Mouse (Mus musculus): ENCODE data around the gene Car10. TPM values are rescaled to one million over a fixed set of nuclear protein-coding genes. Genes with fewer than 3 reads are reported as not detected.

Car10 gene
- total RNA-seq, 2 experiments from 2014 or later = 71.9 to 72.1 TPM

GRCm38 (mm10) chr11:93448290-93449256 is 350.7 kb downstream of the Car10 start:
- intact Hi-C loops (cut with DNase I) = no loop called here
- DNase-seq (ENCODE audit: extremely low spot score in 1 of 2, low spot score in 2 of 2) = no peak

- no peak for DNase-seq (ENCODE audit: extremely low spot score in 1 of 2, low spot score in 2 of 2)
- intact Hi-C loops (cut with DNase I) = no loop called here
Observed at GRCm38 (mm10) chr11:93450535-93450934, 352.7 kb downstream of the Car10 start.

GRCm38 (mm10) chr11:93466221-93466620 is 368.4 kb downstream of the Car10 start:
- DNase-seq (ENCODE audit: extremely low spot score in 1 of 2, low spot score in 2 of 2) = no peak
- intact Hi-C loops (cut with DNase I) = no loop called here

- intact Hi-C loops (cut with DNase I) = no loop called here
- no peak for DNase-seq (ENCODE audit: extremely low spot score in 1 of 2, low spot score in 2 of 2)
Observed at GRCm38 (mm10) chr11:93467711-93468110, 369.9 kb downstream of the Car10 start.

GRCm38 (mm10) chr11:93470771-93471170 is 372.9 kb downstream of the Car10 start:
- intact Hi-C loops (cut with DNase I) = loop anchor here (2.0 to 10.0 kb wide), 2 partner anchors 326 to 344 kb away; no protein-coding TSS in a partner anchor

GRCm38 (mm10) chr11:93471573-93472179 is 373.8 kb downstream of the Car10 start:
- intact Hi-C loops (cut with DNase I) = loop anchor here (2.0 to 10.0 kb wide), 2 partner anchors 327 to 343 kb away; no protein-coding TSS in a partner anchor
- peak; percentile 76 to 85 for DNase-seq (ENCODE audit: extremely low spot score in 1 of 2, low spot score in 2 of 2)

More at GRCm38 (mm10) chr11:93470771-93471170, 372.9 kb downstream of the Car10 start:
- DNase-seq (ENCODE audit: extremely low spot score in 1 of 2, low spot score in 2 of 2) = no peak

GRCm38 (mm10) chr11:93484661-93485060 is 386.8 kb downstream of the Car10 start:
- DNase-seq (ENCODE audit: extremely low spot score in 1 of 2, low spot score in 2 of 2) = no peak
- intact Hi-C loops (cut with DNase I) = no loop called here

GRCm38 (mm10) chr11:93487021-93487420 is 389.2 kb downstream of the Car10 start:
- DNase-seq (ENCODE audit: extremely low spot score in 1 of 2, low spot score in 2 of 2) = no peak
- intact Hi-C loops (cut with DNase I) = no loop called here

- no peak for DNase-seq (ENCODE audit: extremely low spot score in 1 of 2, low spot score in 2 of 2)
- intact Hi-C loops (cut with DNase I) = no loop called here
Observed at GRCm38 (mm10) chr11:93487913-93488604, 390.2 kb downstream of the Car10 start.

GRCm38 (mm10) chr11:93490211-93490820 is 392.5 kb downstream of the Car10 start:
- intact Hi-C loops (cut with DNase I) = no loop called here
- no peak for DNase-seq (ENCODE audit: extremely low spot score in 1 of 2, low spot score in 2 of 2)

- intact Hi-C loops (cut with DNase I) = no loop called here
- no peak for DNase-seq (ENCODE audit: extremely low spot score in 1 of 2, low spot score in 2 of 2)
Observed at GRCm38 (mm10) chr11:93497896-93498295, 400.1 kb downstream of the Car10 start.

- DNase-seq (ENCODE audit: extremely low spot score in 1 of 2, low spot score in 2 of 2) = no peak
- intact Hi-C loops (cut with DNase I) = no loop called here
Observed at GRCm38 (mm10) chr11:93500442-93500841, 402.6 kb downstream of the Car10 start.

- intact Hi-C loops (cut with DNase I) = no loop called here
- no peak for DNase-seq (ENCODE audit: extremely low spot score in 1 of 2, low spot score in 2 of 2)
Observed at GRCm38 (mm10) chr11:93501671-93502070, 403.8 kb downstream of the Car10 start.

- no peak for DNase-seq (ENCODE audit: extremely low spot score in 1 of 2, low spot score in 2 of 2)
- intact Hi-C loops (cut with DNase I) = no loop called here
Observed at GRCm38 (mm10) chr11:93502864-93503263, 405.0 kb downstream of the Car10 start.

- intact Hi-C loops (cut with DNase I) = no loop called here
- DNase-seq (ENCODE audit: extremely low spot score in 1 of 2, low spot score in 2 of 2) = no peak
Observed at GRCm38 (mm10) chr11:93503469-93503868, 405.6 kb downstream of the Car10 start.

- DNase-seq (ENCODE audit: extremely low spot score in 1 of 2, low spot score in 2 of 2) = no peak
- intact Hi-C loops (cut with DNase I) = no loop called here
Observed at GRCm38 (mm10) chr11:93509527-93510235, 411.9 kb downstream of the Car10 start.

- intact Hi-C loops (cut with DNase I) = no loop called here
- no peak for DNase-seq (ENCODE audit: extremely low spot score in 1 of 2, low spot score in 2 of 2)
Observed at GRCm38 (mm10) chr11:93512843-93513242, 415.0 kb downstream of the Car10 start.

- intact Hi-C loops (cut with DNase I) = no loop called here
Observed at GRCm38 (mm10) chr11:93514396-93514795, 416.6 kb downstream of the Car10 start.

More at GRCm38 (mm10) chr11:93514396-93514795, 416.6 kb downstream of the Car10 start:
- DNase-seq (ENCODE audit: extremely low spot score in 1 of 2, low spot score in 2 of 2) = no peak

All from left cerebral cortex, postnatal 10 days (tissue).